Mouse (Mus musculus): ENCODE data around the gene Gm39566. TPM values are rescaled to one million over a fixed set of nuclear protein-coding genes. Genes with fewer than 3 reads are reported as not detected.

The Gm39566 gene
- polyA plus RNA-seq, 1 experiment from 2014 or later = not detected

DNA sequence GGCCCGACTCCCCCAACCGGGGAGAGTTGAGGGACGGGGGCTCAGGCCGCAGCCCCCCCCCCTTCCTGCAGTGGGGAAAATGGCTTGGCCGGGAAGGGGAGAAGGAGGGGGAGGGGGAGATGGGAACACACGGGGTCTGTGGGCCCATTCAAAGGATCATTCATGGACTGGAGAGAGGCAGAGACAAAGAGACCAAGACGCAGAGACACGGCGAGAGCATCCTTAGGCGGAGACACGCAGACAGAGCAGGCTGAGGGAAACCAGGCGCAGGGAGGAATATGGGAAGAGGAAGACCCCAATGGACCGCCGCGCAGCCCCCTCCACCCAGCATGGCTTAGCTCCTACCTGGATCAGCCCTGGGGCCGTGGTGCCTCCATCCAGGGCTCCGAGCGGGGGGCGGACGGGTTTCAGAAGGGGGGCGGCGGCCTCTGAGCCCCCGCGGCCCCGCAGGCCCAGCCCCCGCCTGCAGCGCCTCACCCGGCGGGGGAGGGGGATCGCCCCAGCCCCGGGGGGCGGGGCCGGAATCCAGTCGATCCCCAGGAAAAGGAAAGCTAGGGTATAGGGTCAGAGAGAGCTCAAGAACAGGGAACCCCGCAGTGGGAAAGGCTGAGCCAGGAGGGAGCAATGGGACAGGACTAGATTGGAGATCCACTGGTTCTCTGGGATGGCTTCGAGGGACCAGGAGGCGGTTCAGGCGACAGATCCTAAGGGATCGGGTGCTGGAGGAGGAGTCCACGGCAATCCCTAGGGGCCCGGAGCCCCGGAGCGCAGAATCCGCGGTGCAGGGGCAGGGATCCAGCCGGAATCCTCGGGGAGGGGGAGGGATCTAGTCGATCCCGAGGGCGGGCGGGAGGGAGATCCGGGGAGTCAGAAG lies 21.8 kb upstream of the Gm39566 start:
- Histone ChIP-seq H3K9ac (ENCODE audit: low read depth, low read length) (peak overlapping the region; percentile 90), H3K27me3 (ENCODE audit: control insufficient read depth, insufficient read depth, low read length) (peaks cover 2% of the 10 kb centered on the region; the same call in 1 of the 2 replicates), H3K4me1 (replicated peaks; ENCODE audit: control insufficient read depth, insufficient read depth, low read length) (peaks cover 20% of the 10 kb centered on the region), H3K27ac (ENCODE audit: low read depth, low read length) (peak overlapping the region; percentile 92), H3K4me2 (replicated peaks; ENCODE audit: low read depth, low read length) (peak overlapping the region; percentile 92), H3K9me3 (ENCODE audit: control insufficient read depth, low read length) (no peaks in the 10 kb centered on the region), H3K36me3 (ENCODE audit: control insufficient read depth, insufficient read depth, low read length) (peaks cover 4% of the 10 kb centered on the region; the same call in 1 of the 2 replicates), H3K4me3 (ENCODE audit: low read depth, low read length) (peak overlapping the region; percentile 85)
- WGBS = under 1% methylated on average over 42 of the region's 52 CpGs
- ATAC-seq (ENCODE audit: low FRiP score) = peak; percentile 11
- peak; percentile 64 for DNase-seq (ENCODE audit: low spot score)

DNA sequence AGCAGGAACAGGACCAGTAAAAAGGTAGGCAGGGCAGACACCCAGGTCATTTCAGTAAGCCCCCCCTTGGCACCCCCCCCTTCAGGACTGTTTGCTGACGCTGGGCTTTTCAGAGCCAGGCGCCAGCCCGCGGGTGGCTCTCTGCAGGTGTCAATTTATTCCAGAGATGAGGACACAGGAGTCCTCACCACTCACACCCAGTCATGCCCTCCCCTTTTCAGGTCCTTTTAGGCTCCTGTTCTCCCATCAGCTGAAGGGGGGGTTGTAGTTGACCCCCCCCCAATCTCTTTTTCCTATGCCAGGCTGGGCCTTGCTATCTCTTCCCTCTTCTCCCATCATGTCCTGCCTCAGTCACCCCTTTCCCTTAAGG lies 20.9 kb upstream of the Gm39566 start:
- no peak for ATAC-seq (ENCODE audit: low FRiP score)
- Histone ChIP-seq H3K27ac (ENCODE audit: low read depth, low read length) (peak overlapping the region; percentile 92), H3K4me2 (replicated peaks; ENCODE audit: low read depth, low read length) (peak overlapping the region; percentile 92), H3K9me3 (ENCODE audit: control insufficient read depth, low read length) (no peaks in the 10 kb centered on the region), H3K36me3 (ENCODE audit: control insufficient read depth, insufficient read depth, low read length) (peaks cover 4% of the 10 kb centered on the region; the same call in 1 of the 2 replicates), H3K9ac (ENCODE audit: low read depth, low read length) (peak overlapping the region; percentile 90), H3K27me3 (ENCODE audit: control insufficient read depth, insufficient read depth, low read length) (peaks cover 2% of the 10 kb centered on the region; the same call in 1 of the 2 replicates), H3K4me1 (replicated peaks; ENCODE audit: control insufficient read depth, insufficient read depth, low read length) (peaks cover 20% of the 10 kb centered on the region), H3K4me3 (ENCODE audit: low read depth, low read length) (peak overlapping the region; percentile 85)
- 0% methylated on average over 4 of the region's 4 CpGs for WGBS
- DNase-seq (ENCODE audit: low spot score) = peak; percentile 33

- peak overlapping the region; percentile 92 for H3K4me2 ChIP-seq (replicated peaks; ENCODE audit: low read depth, low read length)
- ATAC-seq (ENCODE audit: low FRiP score) = no peak
- peaks cover 20% of the 10 kb centered on the region for H3K4me1 ChIP-seq (replicated peaks; ENCODE audit: control insufficient read depth, insufficient read depth, low read length)
- peak; percentile 79 for DNase-seq (ENCODE audit: low spot score)
- peak overlapping the region; percentile 92; the same call in 1 of the 2 replicates for H3K27ac ChIP-seq (ENCODE audit: low read depth, low read length)
- peaks cover 4% of the 10 kb centered on the region; the same call in 1 of the 2 replicates for H3K36me3 ChIP-seq (ENCODE audit: control insufficient read depth, insufficient read depth, low read length)
- H3K9me3 ChIP-seq (ENCODE audit: control insufficient read depth, low read length) = no peaks in the 10 kb centered on the region
- H3K9ac ChIP-seq (ENCODE audit: low read depth, low read length) = peak overlapping the region; percentile 90
- H3K27me3 ChIP-seq (ENCODE audit: control insufficient read depth, insufficient read depth, low read length) = peaks cover 2% of the 10 kb centered on the region; the same call in 1 of the 2 replicates
- peak overlapping the region; percentile 85 for H3K4me3 ChIP-seq (ENCODE audit: low read depth, low read length)
- 1% methylated on average over 9 of the region's 9 CpGs for WGBS
Observed at GRCm38 (mm10) chr11:69835326-69835965, 20.3 kb upstream of the Gm39566 start.

DNA sequence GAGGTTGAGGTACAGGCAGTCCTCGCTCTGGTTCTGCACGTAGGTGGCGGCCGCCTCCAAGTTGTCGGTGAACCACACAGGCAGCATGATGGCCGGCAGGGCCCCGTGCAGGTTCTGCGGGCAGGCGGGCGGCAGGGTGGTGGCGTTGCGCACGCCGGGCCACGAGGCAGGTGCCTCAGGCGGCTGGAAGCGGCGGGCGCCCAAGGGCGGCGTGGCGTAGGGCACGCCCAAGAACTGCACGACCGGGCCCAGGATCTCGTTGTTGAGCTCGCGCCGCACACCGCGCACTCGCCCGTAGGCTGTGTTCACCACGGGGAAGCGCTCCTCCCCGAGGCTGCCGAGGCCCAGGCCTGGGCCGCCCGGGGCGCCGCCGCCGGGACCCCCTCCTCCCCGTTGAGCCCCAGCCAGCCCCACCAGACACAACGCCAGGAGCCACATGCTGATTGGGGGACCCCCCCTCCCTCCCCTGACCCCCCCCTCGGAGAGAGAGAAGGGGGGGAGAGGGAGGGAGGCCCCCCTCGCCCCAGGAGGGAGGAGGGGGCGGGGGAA lies 19.0 kb upstream of the Gm39566 start:
- H3K9me3 ChIP-seq (ENCODE audit: control insufficient read depth, low read length) = no peaks in the 10 kb centered on the region
- peak overlapping the region; percentile 47 for H3K27ac ChIP-seq (ENCODE audit: low read depth, low read length)
- H3K9ac ChIP-seq (ENCODE audit: low read depth, low read length) = peak overlapping the region; percentile 90
- WGBS = 8% methylated on average over 38 of the region's 48 CpGs
- peaks cover 17% of the 10 kb centered on the region for H3K4me1 ChIP-seq (replicated peaks; ENCODE audit: control insufficient read depth, insufficient read depth, low read length)
- peak overlapping the region; percentile 85 for H3K4me3 ChIP-seq (ENCODE audit: low read depth, low read length)
- H3K27me3 ChIP-seq (ENCODE audit: control insufficient read depth, insufficient read depth, low read length) = peaks cover 2% of the 10 kb centered on the region; the same call in 1 of the 2 replicates
- peak overlapping the region; percentile 92 for H3K4me2 ChIP-seq (replicated peaks; ENCODE audit: low read depth, low read length)
- peaks cover 4% of the 10 kb centered on the region; the same call in 1 of the 2 replicates for H3K36me3 ChIP-seq (ENCODE audit: control insufficient read depth, insufficient read depth, low read length)
- ATAC-seq (ENCODE audit: low FRiP score) (no peak), DNase-seq (ENCODE audit: low spot score) (peak; percentile 57)

DNA sequence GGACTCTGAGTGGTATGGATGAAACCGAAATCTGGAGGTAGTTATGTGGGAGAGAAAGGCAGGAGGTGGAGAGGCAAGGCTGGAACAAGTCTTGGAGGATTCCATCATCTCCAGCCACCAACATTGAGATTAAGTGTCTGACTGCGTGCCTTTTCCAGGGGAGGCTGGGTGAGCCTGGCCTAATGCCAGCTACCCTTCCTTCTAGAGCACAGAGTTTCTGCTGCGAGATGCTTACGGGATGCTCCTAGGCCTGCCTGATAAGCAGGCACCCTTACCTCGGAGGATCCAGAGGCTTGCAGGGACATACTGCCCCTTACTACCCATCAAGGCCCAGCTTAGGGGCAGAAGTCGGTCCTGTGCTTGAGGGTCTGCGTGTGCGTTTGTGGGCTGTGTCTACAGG lies 18.5 kb upstream of the Gm39566 start:
- WGBS = 55% methylated on average over 8 of the region's 8 CpGs
- peak overlapping the region; percentile 92 for H3K4me2 ChIP-seq (replicated peaks; ENCODE audit: low read depth, low read length)
- peaks cover 4% of the 10 kb centered on the region; the same call in 1 of the 2 replicates for H3K36me3 ChIP-seq (ENCODE audit: control insufficient read depth, insufficient read depth, low read length)
- no peak overlapping the region for H3K27ac ChIP-seq (ENCODE audit: low read depth, low read length)
- DNase-seq (ENCODE audit: low spot score) = no peak
- H3K4me1 ChIP-seq (replicated peaks; ENCODE audit: control insufficient read depth, insufficient read depth, low read length) = peaks cover 14% of the 10 kb centered on the region
- peak overlapping the region; percentile 90 for H3K9ac ChIP-seq (ENCODE audit: low read depth, low read length)
- H3K27me3 ChIP-seq (ENCODE audit: control insufficient read depth, insufficient read depth, low read length) = peaks cover 2% of the 10 kb centered on the region; the same call in 1 of the 2 replicates
- peak overlapping the region; percentile 85; the same call in 1 of the 2 replicates for H3K4me3 ChIP-seq (ENCODE audit: low read depth, low read length)
- no peaks in the 10 kb centered on the region for H3K9me3 ChIP-seq (ENCODE audit: control insufficient read depth, low read length)
- no peak for ATAC-seq (ENCODE audit: low FRiP score)

- DNase-seq (ENCODE audit: low spot score) (no peak), ATAC-seq (ENCODE audit: low FRiP score) (no peak)
- Histone ChIP-seq H3K9me3 (ENCODE audit: control insufficient read depth, low read length) (no peaks in the 10 kb centered on the region), H3K27ac (ENCODE audit: low read depth, low read length) (no peak overlapping the region), H3K4me3 (ENCODE audit: low read depth, low read length) (no peak overlapping the region), H3K27me3 (ENCODE audit: control insufficient read depth, insufficient read depth, low read length) (peaks cover under 1% of the 10 kb centered on the region; the same call in 1 of the 2 replicates), H3K4me1 (replicated peaks; ENCODE audit: control insufficient read depth, insufficient read depth, low read length) (peaks cover 3% of the 10 kb centered on the region; the same call in 1 of the 2 replicates), H3K9ac (ENCODE audit: low read depth, low read length) (no peak overlapping the region), H3K4me2 (replicated peaks; ENCODE audit: low read depth, low read length) (no peak overlapping the region), H3K36me3 (ENCODE audit: control insufficient read depth, insufficient read depth, low read length) (peaks cover 15% of the 10 kb centered on the region)
- WGBS = 70% methylated on average over 5 of the region's 5 CpGs
Observed at GRCm38 (mm10) chr11:69828832-69829231, 13.7 kb upstream of the Gm39566 start.

- H3K9me3 ChIP-seq (ENCODE audit: control insufficient read depth, low read length) = no peaks in the 10 kb centered on the region
- peaks cover 12% of the 10 kb centered on the region for H3K36me3 ChIP-seq (ENCODE audit: control insufficient read depth, insufficient read depth, low read length)
- 72% methylated on average over 2 of the region's 2 CpGs for WGBS
- no peak overlapping the region for H3K9ac ChIP-seq (ENCODE audit: low read depth, low read length)
- DNase-seq (ENCODE audit: low spot score) = no peak
- ATAC-seq (ENCODE audit: low FRiP score) = no peak
- no peaks in the 10 kb centered on the region for H3K27me3 ChIP-seq (ENCODE audit: control insufficient read depth, insufficient read depth, low read length)
- H3K27ac ChIP-seq (ENCODE audit: low read depth, low read length) = no peak overlapping the region
- H3K4me3 ChIP-seq (ENCODE audit: low read depth, low read length) = no peak overlapping the region
- no peaks in the 10 kb centered on the region; the same call in 1 of the 2 replicates for H3K4me1 ChIP-seq (replicated peaks; ENCODE audit: control insufficient read depth, insufficient read depth, low read length)
- H3K4me2 ChIP-seq (replicated peaks; ENCODE audit: low read depth, low read length) = no peak overlapping the region
Observed at GRCm38 (mm10) chr11:69823456-69823855, 8.4 kb upstream of the Gm39566 start.

DNA sequence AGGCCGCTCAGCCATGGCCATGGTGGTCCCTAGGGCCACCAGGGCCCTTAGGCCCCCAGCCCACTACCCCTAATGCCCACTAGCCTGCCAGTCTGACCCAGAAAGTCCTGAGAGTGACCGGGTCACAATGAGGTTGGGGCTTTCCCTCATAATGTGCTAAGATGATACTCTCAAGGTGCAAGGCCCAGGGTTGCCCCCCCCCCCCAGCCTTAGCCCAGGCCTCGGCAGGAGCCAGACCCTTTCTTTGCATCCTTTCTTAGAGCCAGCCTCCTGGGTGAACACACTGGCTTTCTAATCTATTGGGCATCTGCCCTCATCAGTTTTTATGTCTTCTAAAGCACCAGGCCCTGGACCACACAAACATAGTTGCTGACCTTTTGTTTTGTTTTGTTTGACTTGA lies 7.0 kb upstream of the Gm39566 start, which contains the start of gene Spem1:
Spem1 (minus strand) TSS at position 101 of the 400 bp plus-strand sequence.
- Histone ChIP-seq H3K27me3 (ENCODE audit: control insufficient read depth, insufficient read depth, low read length) (no peaks in the 10 kb centered on the region), H3K9me3 (ENCODE audit: control insufficient read depth, low read length) (no peaks in the 10 kb centered on the region), H3K4me2 (replicated peaks; ENCODE audit: low read depth, low read length) (no peak within 1 kb of the TSS), H3K9ac (ENCODE audit: low read depth, low read length) (no peak within 1 kb of the TSS), H3K4me1 (replicated peaks; ENCODE audit: control insufficient read depth, insufficient read depth, low read length) (no peaks in the 10 kb centered on the region; the same call in 1 of the 2 replicates), H3K27ac (ENCODE audit: low read depth, low read length) (no peak within 1 kb of the TSS), H3K36me3 (ENCODE audit: control insufficient read depth, insufficient read depth, low read length) (peaks cover 9% of the 10 kb centered on the region), H3K4me3 (ENCODE audit: low read depth, low read length) (no peak within 1 kb of the TSS)
- ATAC-seq (ENCODE audit: low FRiP score) (no peak), DNase-seq (ENCODE audit: low spot score) (no peak)
- WGBS = 76% methylated on average over 3 of the region's 3 CpGs
